Mouse (Mus musculus) urinary bladder, postnatal 4 days (tissue): ENCODE results near the gene Sgcb.
"Not testable (repeated sequence)": the region's sequence is repeated elsewhere in the genome, so short reads cannot be mapped to it uniquely, and the experiment has no call there.

Source experiments
- DNase-seq, 2 experiments: peaks; one replicate each; pipeline ENCODE4 v3.0.0; 2021 to 2022; ENCODE audit warnings: low spot score in 2 of 2

Sgcb gene

DNA sequence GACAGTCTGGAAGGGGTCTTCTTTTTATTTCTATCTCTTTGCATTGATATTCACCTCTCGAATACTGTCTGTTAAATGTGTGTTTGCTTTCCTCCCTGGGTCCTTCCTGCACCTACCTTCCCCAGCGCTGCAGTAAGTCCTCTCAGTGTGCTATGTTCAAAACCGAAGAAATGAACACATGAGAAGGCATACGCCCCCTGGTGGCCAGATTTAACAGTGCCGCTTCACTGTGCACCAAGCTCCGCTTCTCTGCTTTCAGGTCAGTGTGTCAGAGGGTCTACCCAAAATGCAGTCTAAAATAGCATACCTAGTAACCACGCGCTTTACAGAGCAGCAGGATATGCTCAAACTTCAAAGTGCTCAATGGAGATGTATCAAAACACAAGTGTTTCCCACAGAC is 14.4 kb downstream of the Sgcb start:
- peak; percentile 41 to 78 for DNase-seq

DNA sequence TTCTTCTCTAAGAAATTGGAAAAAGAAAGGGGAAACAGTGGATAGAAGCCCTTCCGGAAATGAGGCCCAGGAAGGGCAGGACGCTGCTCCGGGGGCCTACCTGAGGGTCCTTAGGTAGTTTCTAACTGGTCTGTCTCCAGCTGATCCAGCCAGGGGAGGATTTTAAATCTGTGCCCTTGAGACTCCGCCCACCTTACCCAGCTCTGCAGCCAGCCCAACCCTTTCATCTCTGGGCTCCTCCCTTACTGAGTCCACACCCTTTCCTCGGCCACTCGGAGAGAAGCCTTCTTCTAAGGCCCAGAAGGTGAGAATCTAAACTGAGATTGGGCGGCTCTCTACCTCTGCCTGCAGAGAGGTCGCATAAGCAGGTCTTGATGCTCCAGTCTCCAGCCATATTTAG is 15.3 kb downstream of the Sgcb start, which contains the start of gene Lrrc66:
Lrrc66 (minus strand) TSS at position 236 of the 400 bp plus-strand sequence.
- DNase-seq: no peak

DNA sequence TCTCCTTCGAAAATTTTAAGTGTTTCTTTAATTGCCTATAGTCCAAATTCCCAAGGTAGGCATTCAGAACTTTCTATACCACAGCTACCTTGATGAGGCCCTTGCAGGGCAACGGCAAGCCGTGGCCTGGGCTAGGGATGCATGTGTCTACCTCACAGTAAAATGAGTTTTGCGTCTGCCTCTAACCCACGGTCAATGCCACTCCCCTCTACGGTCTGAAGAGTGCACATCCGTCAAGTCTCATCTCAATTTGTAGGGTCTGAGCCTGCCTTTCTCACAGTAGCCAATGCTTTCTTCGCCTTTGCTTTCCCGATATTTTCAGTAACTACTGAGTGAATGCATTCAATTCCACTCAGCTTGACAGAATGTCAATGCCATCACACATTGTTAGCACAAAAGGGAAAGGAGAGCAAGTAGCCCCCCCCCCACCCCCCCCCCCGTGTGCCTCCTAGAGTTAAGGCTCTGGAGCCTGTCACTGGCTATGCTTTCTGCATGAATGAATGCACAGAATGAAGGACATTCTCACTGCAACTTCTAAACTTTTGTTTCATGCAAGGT is 16.5 kb downstream of the Sgcb start:
- DNase-seq: no peak

DNA sequence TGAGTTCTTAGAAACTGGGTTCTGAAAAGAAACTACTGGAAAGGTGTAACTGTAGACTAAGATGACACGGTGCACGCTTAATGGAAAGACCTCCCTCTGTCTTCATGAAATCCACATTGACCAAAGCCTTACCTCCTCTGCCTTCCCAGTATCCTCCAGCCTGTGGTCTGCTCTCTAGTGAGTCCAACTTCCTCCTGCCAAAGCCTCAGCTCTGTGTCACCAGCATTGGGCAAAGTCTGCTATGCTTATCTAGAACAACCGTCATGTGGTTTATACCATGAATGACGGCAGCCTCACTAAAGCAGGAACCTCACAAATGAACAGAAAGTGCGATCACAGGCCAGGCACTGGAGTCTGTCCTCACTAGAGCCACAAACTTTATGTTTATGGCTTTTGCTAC is 17.4 kb downstream of the Sgcb start:
- DNase-seq: no peak

DNA sequence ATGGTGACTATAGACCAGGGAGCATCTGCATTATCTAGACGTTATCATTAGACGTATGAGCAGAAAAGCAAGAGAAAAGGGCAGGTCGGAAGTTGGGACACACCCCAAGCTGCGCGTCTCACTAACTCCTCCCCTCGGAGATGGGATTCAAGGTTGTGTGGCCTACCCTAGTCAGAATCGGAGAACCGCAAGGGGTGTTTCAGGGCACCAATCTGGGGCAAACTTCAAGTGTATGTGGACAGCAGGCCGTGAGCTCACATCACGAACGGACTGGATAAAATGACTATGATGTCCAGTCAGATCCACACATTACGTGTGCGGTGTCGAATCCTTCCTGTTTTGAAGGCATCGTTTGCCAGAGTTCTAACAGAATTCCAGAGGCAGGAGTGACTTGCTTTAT is 19.6 kb downstream of the Sgcb start:
- no peak for DNase-seq

DNA sequence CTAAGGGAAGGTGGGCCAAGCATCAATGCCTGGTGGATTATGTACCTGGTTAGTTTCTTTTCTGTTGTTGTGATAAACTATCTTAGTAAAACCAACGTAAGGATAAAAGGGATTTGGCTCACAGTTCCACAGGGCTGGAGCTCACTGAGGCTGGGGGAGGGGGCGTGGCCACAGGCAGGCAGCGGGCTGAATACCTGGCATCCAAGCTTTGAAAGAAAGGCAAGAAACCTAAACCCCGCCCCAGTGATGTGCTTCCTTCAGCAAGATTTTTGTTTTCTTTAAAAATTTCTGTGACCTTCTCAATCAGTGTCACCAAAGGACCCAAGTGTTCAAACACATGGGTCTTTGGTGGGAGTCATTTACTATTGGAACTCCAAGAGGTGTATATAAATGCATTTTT is 20.0 kb downstream of the Sgcb start:
- no peak for DNase-seq

DNA sequence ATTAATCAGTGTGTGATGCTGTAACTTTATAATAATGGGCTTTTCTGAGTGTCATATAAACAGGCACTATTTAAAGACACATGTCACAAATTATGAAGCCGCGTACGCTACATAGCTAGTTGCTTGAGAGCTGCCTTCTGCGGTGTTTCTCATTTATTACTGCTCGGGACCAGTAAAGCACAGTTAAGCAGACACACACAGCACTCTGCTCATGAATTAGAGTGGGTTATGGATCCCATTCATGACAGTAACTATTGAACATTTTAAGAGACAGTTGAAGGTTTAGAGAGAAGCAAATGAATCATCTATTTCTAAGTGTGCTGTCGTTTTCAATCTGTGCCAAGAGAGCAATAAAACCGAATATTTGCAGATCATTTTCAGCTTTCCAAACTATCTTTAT is 20.7 kb downstream of the Sgcb start:
- DNase-seq: no peak

DNA sequence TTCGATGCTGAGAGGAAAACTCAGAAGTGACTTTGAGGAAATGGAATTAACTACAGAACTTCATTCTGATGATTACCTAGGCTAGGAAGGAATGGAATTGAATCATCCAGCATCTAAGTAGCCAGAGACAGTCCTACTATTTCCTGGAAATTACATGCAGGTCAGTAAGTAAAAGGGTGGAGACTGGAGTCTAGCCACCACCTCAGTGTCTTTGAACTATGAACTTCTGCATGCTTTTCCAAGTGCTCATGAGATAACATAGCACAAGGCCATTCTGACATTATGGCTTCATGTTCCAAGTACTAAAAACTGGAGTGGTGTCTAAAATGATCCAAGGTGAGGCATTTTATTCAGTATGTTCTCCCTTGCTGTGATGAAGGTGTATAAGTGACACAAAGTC is 22.1 kb downstream of the Sgcb start:
- no peak for DNase-seq

DNA sequence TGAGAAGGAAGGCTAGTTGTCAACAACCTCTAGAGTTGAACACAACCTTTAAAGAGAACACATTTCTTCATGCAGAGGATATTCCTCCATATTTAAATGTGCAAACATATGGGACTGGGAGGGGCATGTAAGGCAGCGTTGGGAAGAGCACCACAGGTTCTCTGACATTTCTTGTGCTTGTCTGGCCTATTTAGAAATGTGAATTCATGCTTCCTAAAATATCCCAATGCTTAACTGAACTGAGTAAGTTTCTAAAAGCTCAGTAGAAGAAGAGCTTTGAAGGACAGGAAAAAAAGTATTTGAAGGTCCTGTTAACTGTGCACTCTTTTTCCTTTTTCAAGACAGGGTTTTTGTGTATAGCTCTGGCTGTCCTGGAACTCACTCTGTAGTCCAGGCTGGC is 28.6 kb downstream of the Sgcb start:
- no peak for DNase-seq

DNA sequence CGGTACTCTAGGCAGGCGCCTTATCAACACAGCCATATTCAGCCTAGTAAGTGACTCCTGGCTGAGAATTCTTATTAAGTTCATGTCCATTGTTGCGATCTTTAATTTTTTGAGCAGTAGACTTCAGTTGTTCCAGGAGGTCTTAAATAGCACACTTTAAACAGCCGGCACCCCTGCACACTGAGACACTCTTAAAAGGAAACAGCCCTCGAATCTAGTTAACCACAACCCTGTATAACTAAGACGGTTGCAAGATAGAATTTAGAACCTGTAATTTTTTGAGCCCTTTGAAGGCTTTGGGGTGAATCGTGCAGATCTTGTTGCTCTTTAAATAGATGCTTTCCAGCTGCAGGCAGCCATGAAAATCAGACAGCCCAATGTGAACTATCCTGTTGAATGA is 32.4 kb downstream of the Sgcb start:
- no peak for DNase-seq

DNA sequence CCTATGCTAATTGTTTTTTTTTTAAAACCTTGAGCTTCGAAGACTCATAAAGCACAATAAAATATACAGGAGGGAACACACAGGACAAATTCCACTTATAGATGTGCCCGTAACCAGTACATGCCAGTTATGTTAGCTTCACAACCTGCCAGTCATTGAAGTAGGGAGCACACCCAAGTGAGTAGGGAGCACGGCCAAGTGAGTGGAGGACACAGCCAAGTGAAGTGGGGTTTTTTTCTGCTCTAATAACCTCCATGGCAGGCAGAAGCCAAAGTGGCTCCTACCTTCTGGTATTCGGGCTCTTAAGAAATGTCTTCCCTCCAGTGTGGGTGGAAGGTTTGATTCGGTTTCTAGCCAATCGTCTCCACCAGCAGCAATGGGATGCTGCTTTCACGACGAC is 34.3 kb downstream of the Sgcb start:
- no peak for DNase-seq

DNA sequence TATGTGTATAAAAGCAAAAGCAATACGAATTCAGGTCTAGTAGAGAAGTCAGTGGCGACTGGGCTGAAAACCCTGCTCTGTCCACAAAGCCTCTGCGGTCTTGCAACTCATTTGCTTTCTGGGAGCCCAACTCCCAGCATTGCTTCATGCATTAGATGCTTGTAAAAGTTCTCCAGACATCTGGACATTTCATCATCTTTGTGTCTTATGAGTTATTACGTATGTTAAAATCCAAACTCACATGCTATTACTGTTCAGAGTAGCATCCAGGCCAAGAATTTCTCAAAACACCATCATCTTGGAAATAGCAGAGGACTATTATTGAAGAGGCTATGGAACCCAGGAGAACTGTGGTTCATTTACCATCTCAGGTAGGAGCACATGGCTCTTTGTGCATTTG is 36.5 kb downstream of the Sgcb start:
- no peak for DNase-seq

DNA sequence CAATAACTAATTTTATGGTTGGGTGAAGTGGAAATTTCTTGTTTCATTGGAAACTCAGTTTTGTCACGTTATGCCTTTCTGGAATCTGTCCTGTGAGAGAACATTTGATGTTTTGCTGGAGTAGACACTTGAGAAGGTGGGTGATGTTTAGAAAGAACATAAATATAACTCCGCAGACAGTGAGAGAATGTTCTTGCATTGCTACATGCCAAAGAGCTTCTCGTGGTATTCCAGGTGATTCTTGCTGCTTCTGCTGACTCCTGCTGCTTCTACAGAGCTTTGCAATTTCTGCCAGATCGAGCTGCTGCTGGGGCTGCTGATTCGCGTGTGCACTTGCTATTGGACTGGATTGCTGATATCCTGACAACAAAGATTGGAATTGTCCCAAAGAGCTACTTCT is 42.6 kb downstream of the Sgcb start:
- DNase-seq: no peak

DNA sequence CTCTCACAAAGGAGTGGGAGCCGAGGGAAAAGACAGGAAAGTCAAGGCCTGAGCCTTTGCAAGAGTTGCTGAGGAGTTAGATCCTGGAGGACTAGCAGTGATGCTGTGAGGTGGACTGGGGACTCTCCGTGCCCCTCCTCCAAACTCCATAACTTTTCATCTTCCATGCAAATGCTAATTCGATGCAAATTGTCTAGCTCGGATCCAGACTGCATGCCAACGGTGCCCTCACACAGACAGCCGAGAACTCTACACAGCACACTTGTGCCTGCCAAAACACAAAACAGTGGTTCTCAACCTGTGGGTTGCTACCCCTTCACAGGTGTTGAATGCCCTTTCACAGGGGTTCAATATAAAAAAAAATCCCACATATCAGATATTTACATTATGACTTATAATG is 43.0 kb downstream of the Sgcb start:
- DNase-seq: no peak

DNA sequence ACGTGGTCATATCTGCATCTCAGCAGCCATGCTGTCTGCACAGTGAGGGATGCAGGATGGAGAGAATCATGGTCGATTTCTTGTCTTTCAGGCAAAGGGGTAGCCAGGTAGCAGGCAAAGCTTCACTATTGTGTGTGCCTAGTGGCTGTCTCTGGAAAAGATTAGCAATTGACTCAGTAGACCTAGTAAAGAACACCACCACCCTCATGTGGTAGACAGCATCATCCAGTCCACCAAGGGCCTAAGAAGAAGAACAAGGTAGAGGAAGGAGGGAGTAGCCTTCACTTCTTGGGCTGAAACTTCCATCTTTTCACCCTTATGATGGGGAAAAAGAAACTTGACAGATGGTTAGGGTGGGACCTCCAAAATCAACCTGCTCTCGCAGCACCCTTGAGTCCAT is 44.7 kb downstream of the Sgcb start:
- no peak for DNase-seq

DNA sequence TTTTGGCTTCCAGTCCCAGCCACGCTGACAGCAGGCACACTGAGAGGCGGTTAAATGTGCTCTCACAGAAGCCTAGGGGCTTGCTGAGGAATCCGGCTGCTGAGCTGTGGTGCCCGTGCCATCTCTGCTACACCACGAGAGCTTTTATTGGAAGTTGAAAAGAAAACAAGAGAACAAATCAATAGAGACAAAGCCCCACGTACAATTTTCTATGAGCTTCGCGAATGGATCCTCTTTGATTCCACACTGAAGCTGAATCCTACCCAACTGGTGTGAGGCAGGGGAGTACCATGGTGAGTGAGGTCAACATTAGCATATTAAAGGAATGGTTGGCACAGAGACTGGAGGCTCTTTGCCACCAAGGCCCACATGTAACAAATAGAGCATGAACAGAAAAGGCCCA is 46.2 kb downstream of the Sgcb start:
- no peak for DNase-seq

DNA sequence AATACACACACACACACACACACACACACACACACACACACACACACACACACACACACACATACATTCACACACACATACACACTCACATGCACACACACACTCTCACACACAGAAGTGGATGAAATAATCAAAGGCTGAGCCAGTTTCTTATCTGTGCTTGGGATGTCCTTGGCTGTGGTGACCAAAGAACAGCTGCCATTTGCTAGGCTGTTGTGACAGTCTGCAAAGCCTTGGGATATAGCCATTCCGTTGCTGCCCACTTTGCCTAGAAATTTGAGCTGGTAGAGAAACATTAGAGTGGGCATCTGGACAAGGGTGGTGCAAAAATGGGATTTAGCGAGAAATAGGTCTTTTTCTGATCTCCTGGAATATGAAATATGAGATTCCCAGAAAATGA is 47.6 kb downstream of the Sgcb start:
- no peak for DNase-seq

DNA sequence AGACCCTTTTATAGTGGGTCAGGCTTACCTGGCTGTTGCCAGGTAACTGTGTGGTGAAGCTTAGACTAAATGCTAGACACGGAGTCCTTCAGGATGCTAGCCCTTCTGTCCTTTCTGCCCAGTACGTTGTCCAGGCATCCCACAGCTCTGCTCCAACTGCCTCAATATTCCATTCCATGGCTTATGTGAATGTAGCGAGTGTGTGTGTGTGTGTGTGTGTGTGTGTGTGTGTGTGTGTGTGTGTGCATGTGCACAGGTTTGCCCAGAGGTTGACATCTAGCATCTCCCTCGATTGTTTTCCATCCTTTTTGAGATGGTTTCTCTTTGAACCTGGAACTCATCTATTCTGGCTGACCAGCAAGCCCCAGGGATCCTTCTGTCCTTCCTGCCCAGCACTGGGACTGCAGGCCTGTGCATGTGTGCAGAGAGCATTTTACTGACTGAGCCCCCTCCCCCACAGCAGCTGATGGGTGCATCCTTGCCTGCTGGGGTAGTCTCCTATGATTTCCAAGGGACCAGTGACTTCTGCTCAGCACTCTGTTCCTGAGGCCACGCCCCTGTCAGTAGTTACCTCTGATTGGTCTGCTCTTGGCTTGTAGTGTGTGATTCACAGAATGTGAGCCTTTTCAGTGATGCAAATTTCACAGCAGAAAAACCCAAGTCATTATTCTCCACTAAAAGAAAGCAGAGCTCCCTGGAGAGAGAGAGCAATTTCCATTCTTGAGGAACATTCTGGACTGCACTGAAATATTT is 48.5 kb downstream of the Sgcb start:
- no peak for DNase-seq

DNA sequence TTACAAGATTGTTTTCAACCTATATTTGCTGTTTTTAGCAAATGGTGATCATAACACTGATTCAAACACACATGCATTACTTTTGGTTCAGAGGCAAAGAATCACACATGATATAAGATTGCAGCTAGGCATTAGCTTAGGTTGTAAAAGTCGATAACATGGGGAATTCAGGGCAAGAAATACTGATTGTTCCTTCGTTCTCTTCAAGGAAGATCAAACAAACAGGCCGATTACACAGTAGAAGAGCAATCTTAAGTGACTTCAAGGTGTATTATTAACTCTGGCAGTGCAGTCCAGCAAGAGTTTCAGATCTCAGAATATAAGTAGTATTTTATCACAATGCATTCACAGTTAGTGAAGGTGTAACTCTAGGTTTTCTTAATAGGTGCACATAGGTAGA is 60.5 kb downstream of the Sgcb start:
- no peak for DNase-seq

DNA sequence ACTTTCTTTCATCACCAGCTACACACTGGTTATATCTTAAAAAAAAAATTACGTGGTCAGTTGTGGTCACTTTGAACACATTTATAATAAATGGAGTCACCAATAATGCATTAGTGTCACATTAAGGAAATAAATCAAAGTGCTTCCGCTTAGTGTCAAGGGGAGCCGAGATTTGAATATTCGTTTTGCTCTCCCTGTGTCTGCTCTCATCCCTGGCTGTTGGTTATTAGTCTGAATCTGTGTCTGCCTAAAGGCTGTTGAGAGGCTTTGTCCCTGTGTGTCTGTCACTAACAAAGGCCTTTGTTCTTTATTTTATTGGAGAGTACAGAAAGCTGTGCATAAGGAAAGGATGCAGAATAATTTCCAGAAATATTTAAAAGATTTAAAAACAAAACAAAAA is 61.0 kb downstream of the Sgcb start:
- DNase-seq: no peak

DNA sequence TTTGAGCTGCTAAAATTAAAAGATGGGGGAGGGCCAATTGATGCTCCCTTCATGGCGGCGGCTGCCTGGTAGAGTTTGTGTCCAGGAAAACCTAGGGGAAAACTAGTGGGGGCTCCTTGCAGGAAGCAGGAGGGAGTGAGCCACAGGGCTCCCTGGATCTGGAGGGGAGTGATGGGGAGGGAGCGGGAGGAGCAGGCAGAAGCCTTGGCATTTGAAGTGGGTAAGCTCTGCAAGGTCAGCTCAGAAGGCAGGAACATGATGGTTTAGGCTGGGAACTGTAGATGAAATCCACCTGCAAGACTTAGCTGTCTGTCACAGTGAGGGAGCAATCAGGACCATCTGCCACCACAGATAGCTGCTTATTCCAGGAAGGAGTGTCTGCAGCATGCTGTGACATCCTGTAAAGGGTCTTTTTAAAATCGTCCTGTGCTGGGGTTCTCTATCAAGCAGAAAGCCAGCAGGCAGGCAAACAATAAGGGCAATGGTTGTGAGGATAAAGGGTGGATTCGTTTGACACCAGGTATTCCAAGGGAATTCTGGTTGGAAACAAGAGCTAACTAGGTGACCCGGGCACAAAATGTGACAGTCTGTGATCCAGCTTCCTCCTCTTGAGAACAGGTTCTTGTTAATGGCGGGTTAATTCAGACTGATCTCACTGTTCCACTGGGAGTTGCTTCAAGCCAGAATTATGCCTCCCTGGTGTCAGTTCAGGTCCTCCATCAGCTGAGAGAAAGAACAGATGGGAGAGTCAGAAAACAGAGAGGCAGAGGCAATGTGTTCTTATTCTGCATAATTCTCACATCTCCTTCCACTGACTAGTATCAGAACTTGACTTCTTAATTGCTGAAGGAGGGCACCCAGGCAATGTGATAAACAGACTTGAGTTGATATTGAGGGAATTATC is 62.1 kb downstream of the Sgcb start:
- DNase-seq: no peak

DNA sequence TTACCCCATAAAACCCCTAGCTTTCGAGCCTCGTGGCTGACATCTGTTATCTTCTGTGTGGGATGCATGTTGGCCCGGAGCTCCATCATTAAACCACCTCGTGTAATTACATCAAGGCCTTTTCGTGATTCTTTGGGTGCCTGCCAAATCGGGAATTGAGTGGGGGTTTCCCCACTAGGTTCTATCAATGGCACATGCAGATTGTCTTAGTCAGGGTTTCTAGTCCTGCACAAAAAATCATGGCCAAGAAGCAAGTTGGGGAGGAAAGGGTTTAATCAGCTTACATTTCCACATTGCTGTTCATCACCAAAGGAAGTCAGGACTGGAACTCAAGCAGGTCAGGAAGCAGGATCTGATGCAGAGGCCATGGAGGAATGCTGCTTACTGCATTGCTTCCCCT is 63.6 kb downstream of the Sgcb start:
- DNase-seq: not testable (repeated sequence)
